Mouse (Mus musculus) embryo, embryonic 11.5 days (tissue): ENCODE data around the gene Dolpp1.
A peak's percentile ranks its signal among the peaks of the same experiment; 100 is the strongest.

Experiments used
- DNase-seq: peaks from one replicate; pipeline ENCODE4 v3.0.0-alpha.2; 2012; ENCODE audit warnings: low read depth, low spot score

Gene Dolpp1

DNA sequence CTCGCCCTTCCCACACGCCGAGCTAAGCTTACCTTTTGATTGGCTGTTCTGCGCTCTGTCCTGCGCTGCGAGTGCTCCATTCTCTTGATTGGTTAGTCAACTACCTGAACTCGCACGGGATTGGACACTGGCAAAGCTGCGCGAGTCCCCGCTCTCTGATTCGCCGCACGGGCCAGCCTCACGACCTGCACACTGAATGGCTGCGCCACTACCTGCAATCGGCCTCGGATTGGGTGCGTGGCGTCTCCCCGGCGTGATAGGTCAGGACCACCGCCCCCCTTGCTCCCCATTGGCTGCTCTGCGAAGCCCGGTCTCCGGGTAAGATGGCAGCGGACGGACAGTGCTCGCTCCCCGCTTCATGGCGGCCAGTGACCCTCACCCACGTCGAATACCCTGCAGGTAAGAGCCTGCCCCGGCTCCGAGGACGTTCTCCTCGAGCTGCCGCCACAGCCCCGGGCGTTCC, at the start of gene Dolpp1:
Dolpp1 (plus strand) TSS at position 141 of the 463 bp plus-strand sequence.
- DNase-seq = peak; percentile 95

DNA sequence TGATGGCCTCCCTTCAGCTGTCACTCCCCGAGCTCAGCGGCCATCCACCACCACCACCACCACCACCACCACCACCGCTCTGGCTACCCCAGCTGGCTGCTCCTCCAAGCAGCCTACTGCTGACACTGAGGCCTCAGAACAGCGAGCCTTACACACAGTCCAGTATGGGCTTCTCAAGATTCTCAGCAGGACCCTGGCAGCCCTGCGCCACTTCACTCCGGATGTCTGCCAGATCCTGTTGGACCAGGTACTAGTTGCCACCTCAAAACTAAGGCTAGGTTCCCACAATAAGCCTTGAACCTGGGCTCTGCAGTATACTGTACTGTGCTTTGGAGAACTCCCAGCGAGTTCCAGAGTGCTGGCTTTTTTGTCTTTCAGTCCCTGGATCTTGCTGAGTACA, 49.5 kb upstream of the Dolpp1 start:
- DNase-seq = no peak

- no peak for DNase-seq
These were observed 48.4 kb upstream of the Dolpp1 start for GRCm38 (mm10) chr2:30343601-30344137.

- no peak for DNase-seq
These were observed 45.9 kb upstream of the Dolpp1 start for GRCm38 (mm10) chr2:30345971-30346676.

GRCm38 (mm10) chr2:30349196-30349595, 42.9 kb upstream of the Dolpp1 start:
- no peak for DNase-seq

- DNase-seq = no peak
These were observed 40.9 kb upstream of the Dolpp1 start for GRCm38 (mm10) chr2:30351149-30351548.

DNA sequence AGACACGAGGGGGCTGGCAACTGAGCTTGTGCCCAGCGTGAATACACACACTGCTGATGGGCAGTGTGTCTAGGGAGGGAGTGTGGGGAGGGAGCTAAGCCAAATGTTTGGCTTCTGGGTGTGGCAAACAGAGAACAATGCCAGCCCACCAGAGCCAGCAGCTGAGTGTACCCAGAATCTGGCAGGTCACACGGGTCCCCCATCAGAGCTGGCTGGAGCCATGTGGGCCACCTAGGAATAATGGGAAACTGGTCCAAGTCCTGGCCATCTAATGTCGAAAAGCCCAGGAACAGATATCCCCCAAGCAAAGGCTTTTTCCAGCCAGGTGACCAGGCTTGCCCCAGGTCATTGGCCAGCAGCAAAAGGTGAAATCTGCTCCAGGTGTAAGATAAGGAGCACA, 36.2 kb upstream of the Dolpp1 start:
- DNase-seq = no peak

DNA sequence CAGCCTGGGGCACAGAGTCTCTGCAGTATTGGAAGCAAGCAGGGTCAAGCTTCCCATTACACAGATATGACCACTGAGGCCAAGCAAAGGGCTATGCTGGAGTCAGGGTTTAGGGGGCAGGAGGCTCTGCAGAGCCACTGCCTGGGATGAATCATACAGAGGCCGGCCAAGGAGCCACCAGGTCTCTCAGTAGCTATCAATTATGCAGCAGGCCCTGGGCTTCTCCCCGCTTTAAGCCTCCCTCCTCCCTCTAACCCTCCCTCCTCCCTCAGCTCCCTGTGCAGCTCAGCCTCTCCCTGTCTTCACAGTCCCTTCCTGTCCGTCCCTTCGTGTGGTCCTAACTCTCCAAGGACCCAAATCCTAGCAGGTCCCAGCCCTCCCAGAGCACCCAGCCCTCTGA, 35.8 kb upstream of the Dolpp1 start:
- DNase-seq = no peak

DNA sequence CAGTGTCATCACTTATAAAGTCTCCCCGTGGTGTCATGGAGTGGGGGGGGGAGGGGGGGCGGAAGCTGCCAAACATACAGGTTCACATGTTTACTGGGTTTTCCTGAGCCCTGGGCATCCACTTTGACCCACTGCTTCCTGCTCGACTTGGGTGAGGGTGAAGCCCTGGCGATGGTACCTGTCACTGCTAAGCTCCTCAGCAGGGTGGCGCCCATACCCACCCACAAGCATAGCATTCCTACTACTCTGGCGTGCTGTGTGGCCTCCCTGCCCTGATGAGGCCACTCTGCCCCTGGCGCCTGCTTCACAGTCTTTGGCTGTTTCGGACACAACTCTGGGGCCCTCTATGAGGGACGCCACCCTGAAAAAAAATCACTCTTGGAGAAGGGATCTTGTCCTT, 35.1 kb upstream of the Dolpp1 start:
- no peak for DNase-seq

DNA sequence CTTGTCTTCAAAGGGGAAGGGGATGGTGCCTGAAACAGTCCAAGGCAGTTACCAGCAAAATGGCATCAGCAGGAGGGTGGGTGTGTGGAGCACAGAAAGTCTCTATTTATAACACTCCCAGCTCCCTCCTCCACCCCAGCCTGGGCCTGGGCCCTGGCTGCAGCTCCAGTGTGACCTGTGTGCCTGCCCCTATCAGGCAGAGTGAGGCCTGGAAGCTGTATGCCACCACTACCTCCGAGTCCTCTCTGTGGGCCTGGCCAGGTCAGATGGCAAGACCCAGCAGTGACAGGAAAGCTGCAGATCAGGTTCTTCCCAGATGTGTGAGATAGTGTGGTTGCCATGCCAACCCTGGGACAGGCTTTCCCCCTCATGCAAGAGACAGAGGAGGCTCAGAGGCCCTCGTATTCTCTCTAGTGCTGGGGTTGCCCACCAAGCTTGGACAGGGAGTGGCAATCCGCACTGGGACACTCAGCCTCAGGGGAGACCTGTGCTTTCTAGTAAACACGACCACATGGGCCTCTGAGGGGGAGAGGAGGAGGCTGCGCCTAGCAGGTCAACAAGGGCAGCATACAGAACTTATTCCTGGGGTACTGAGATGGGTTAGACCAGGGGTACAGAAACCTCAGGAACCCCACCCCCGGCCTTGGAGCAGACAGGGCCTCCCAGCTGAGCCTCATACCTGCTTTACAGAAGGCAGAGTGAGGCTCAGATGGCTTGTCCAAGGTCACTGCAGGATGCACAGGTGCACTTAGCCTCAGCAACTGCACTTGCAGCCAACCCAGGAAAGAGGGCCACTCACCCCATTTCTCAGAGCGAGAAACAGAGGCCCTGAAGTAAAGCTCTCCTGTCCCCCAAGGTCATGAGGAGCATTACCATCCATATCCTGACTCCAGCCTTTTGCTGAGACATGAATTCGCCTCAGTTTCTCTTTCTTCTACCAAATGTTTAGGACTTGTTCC, 34.2 kb upstream of the Dolpp1 start:
- no peak for DNase-seq

DNA sequence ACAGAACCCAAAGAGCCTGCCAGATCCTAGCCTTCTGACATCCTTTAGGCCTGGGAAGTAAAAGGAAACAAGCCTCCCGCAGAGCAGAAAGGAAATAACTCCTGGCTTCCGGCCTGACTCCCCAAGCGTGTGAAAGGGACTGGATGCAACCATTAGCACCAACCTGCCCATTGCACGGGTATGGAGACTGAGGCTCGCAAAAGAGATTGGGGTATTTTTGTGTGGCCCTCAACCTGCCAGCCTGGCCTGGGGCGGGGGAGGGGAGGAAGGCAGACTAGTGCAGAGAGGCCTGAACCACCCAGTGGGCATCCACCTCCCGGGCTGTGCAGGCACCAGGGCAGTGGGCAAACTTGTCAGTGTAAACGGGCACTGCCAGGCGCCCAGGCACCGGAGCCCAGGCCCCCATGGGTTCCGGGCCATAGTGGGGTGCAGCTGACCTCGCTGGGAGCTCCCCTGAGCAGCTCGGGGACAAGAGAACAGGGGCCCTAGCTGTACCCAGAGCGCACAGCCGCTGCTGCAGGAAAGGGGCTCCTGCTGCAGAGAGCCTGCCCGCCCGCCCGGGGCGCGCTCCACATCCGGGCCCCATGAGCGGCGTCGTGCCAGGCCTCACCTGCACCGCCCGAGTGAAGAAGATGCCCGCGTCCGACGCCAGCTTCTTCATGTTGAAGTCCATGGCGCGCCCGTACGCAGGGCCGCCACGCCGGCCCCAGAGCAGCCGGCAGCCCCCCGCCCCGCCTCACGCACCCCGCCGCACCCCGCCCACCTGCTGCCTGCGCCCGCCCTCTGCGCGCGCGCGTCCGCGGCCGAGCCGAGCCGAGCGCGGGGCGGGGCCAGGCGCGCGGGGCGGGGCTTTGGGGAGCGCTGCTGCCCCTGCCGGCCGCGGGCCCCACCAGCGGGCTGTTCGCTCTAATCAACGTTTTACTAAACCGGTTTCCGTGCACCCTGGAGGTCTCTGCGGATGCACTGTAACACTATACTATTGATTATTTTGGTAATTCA, 33.2 kb upstream of the Dolpp1 start, which contains the start of gene Sh3glb2:
Sh3glb2 (minus strand) TSS at position 805 of the 999 bp plus-strand sequence.
- peak; percentile 74 for DNase-seq

- no peak for DNase-seq
These were observed 31.4 kb upstream of the Dolpp1 start for GRCm38 (mm10) chr2:30360626-30361025.

GRCm38 (mm10) chr2:30362865-30363264, 29.2 kb upstream of the Dolpp1 start:
- DNase-seq = no peak

DNA sequence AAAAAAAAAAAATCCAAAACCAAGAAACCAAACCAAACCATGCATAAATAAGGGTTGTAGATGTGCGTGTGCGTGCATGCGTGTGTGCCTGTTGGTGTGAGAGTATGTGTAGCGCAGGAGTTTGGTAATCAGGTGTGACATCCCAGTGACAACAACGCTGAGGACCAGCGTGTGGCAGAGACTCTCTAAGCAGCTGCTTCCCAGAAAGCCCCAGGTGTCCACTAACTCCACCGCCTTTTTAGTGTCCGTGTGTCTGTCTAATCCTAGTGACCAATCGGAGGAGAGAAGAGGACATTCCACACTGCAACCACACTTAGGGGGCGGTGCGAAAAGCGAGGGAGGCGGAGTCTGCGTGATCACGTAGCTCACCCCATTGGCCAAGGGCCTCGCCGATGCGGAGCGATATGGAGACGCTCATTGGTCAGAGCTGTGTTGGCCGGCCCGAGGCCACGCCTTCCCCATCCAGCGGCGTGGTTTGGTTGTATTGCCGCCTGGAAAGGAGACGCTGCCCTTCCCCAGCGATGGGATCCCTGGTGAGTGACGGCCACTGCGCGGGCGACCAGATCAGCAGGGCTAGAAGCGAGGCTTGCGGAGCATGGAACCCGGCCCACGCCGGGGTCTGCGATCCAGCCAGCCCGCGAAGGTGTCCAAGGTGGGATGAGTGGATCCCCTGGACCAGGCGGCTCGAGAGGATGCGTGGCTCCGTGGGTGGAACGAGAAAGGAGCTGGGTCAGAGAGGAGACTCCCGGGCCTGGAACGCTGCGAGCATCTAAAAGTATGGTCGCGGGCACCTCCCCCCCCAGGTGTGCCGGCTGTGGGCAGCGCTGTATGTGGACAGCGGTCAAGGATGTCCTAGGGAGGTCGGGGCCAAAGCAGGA, 28.0 kb upstream of the Dolpp1 start, which contains the start of gene Miga2:
Miga2 (plus strand) TSS at position 461 of the 878 bp plus-strand sequence.
- DNase-seq = peak; percentile 99

DNA sequence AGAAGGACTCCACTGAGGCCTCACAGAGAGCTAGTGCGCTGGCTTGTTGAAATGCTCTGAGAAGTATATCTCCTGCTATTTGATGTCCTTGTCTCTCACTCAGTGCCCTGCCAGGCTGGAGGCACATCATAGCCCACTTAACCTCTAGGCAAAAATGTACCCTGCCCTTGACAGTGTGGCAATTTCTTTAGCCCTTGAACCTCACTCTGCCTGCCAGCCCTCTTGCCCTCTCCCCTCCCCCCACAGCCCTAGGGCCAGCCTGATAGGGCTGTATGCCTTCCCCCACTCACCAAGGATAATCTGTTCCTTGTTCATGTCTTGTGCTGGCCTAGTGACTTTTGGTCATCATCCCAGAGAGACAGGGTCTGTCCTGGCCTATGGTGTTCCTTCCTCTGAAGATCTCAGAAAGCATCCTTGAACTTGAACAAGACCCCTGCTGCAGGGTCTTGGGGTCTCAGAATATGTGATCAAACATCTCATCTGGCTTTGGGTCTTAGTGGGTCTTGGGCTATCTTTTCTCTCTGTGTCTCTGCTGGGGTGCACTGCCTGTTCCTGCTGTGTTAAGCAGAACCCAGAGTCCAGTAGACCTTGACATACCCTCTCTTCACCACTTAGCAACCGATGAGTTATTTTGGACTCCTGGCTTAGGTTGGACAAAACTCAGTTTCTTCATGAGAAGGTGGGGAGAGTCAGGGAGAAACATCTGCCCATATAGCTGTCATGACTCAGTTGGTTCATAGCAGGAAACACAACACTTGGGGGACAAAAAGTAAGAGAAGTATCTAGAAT, 26.6 kb upstream of the Dolpp1 start:
- no peak for DNase-seq

- no peak for DNase-seq
These were observed 25.9 kb upstream of the Dolpp1 start for GRCm38 (mm10) chr2:30366203-30366602.

DNA sequence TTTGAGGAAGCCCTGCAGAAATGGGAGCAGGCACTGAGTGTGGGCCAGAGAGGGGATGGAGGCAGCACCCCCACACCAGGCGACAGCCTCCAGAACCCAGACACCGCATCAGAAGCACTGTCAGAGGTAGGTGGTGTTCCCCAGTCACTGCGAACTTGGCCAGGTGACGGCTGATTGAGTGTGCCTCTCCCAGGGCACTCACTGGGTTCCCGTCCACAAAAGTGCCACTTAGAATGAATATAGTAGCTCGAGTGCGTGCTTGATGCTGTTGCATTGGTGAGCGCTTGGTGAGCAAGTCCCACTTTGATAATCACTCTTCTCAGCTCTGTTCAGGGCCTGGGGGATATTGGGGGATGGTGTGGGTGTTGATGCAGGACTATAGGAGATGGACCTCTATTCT, 20.5 kb upstream of the Dolpp1 start:
- DNase-seq = no peak

GRCm38 (mm10) chr2:30372726-30373125, 19.3 kb upstream of the Dolpp1 start:
- no peak for DNase-seq

- DNase-seq = no peak
These were observed 16.2 kb upstream of the Dolpp1 start for GRCm38 (mm10) chr2:30375893-30376292.
